Mouse (Mus musculus) midbrain, postnatal 0 days (tissue): ENCODE measurements around the gene Immt. TPM values are rescaled to one million over a fixed set of nuclear protein-coding genes. Genes with fewer than 3 reads are reported as not detected.

Experiments used
- ATAC-seq: fragments of 200-750 bp; cut with Nextera tagmentation; 2 replicates; pipeline ENCODE4 v1.8.0; 2017; ENCODE audit warnings: moderate number of reproducible peaks, mild to moderate bottlenecking, moderate TSS enrichment, moderate library complexity; ENCODE audit not compliant: low FRiP score
- DNase-seq: peaks from one replicate; pipeline ENCODE4 v3.0.0-alpha.2; 2015; ENCODE audit warnings: low spot score
- H3K27ac ChIP-seq: fragments of 300-500 bp; sonication (generic); 2 replicates; pipeline ENCODE4 v1.5.1; 2014; ENCODE audit warnings: low read depth, mild to moderate bottlenecking, low read length, mixed read lengths
- H3K27me3 ChIP-seq: fragments of 300-500 bp; sonication (generic); 2 replicates; pipeline ENCODE4 v1.6.1; 2014; ENCODE audit warnings: low read length, control low read depth, mixed read lengths; ENCODE audit not compliant: insufficient read depth
- H3K36me3 ChIP-seq: fragments of 300-500 bp; sonication (generic); 2 replicates; pipeline ENCODE4 v1.6.1; 2014; ENCODE audit warnings: low read length, control low read depth, mixed read lengths; ENCODE audit not compliant: insufficient read depth
- H3K4me1 ChIP-seq: fragments of 300-500 bp; sonication (generic); 2 replicates; pipeline ENCODE4 v1.6.1; 2014; ENCODE audit warnings: mild to moderate bottlenecking, control low read depth, antibody characterized with exemption, low read length, mixed read lengths; ENCODE audit not compliant: insufficient read depth
- H3K4me2 ChIP-seq: fragments of 300-500 bp; sonication (generic); 2 replicates; pipeline ENCODE4 v1.6.1; 2014; ENCODE audit warnings: low read depth, mild to moderate bottlenecking, low read length, mixed read lengths; ENCODE audit not compliant: poor library complexity, severe bottlenecking
- H3K4me3 ChIP-seq: fragments of 300-500 bp; sonication (generic); 2 replicates; pipeline ENCODE4 v1.5.1; 2014; ENCODE audit warnings: low read depth, mild to moderate bottlenecking, low read length, moderate library complexity
- H3K9ac ChIP-seq: fragments of 300-500 bp; sonication (generic); replicated peaks from 2 replicates; pipeline ENCODE4 v1.6.1; 2014; ENCODE audit warnings: mild to moderate bottlenecking, low read length, moderate library complexity, mixed read lengths; ENCODE audit not compliant: poor library complexity, severe bottlenecking
- H3K9me3 ChIP-seq: fragments of 300-500 bp; sonication (generic); 2 replicates; pipeline ENCODE4 v1.6.1; 2016; ENCODE audit warnings: low read length, control low read depth
- CTCF ChIP-seq: IDR thresholded peaks from 2 replicates; pipeline ENCODE4 v1.5.1; 2016; ENCODE audit warnings: antibody characterized with exemption, mild to moderate bottlenecking
- WGBS: fragments of 180-500 bp; shearing (Covaris S2); extraction: QIAGEN DNeasy Blood & Tissue Kit; methylation state at CpG from one replicate; pipeline ENCODE4 v1.1.7; 2014; 5-methylcytosine and 5-hydroxymethylcytosine counted together
- polyA plus RNA-seq: library from polyadenylated mRNA; unstranded; fragments of >200 nt; fragmentation: Nextera tagmentation; extraction: Ambion mirVana; gene quantifications from 2 replicates; pipeline ENCODE4 v1.2.1, GENCODE M21; 2015
- total RNA-seq: library from RNA; depleted of rRNA; stranded (reverse); fragments of >200 nt; gene quantifications from 2 replicates; pipeline ENCODE4 v1.2.3, GENCODE M21; 2014

Gene Immt
- total and polyA plus RNA-seq, 2 experiments from 2014 or later = 100 to 145 TPM

GRCm38 (mm10) chr6:71819764-71820292 is 11.3 kb upstream of the Immt start:
- TF ChIP-seq CTCF = no peak
- no peak for ATAC-seq
- WGBS = 74% methylated on average over 5 of the region's 5 CpGs

GRCm38 (mm10) chr6:71823085-71823484 is 8.0 kb upstream of the Immt start:
- Histone ChIP-seq H3K27ac (no peak overlapping the region), H3K9me3 (no peaks in the 10 kb centered on the region), H3K4me2 (peak overlapping the region; percentile 69), H3K36me3 (peaks cover 5% of the 10 kb centered on the region; the same call in 1 of the 2 replicates), H3K9ac (peak overlapping the region; percentile 61), H3K27me3 (no peaks in the 10 kb centered on the region; the same call in 1 of the 2 replicates), H3K4me1 (no peaks in the 10 kb centered on the region), H3K4me3 (peak overlapping the region; percentile 68)
- TF ChIP-seq CTCF = no peak
- 3% methylated on average over 7 of the region's 7 CpGs for WGBS
- ATAC-seq (peak; percentile 58), DNase-seq (no peak)

More at GRCm38 (mm10) chr6:71819764-71820292, 11.3 kb upstream of the Immt start:
- H3K9me3 ChIP-seq = no peaks in the 10 kb centered on the region
- no peak overlapping the region for H3K4me2 ChIP-seq
- no peak for DNase-seq
- H3K36me3 ChIP-seq = peaks cover 30% of the 10 kb centered on the region
- no peak overlapping the region for H3K4me3 ChIP-seq
- H3K9ac ChIP-seq = no peak overlapping the region
- H3K27ac ChIP-seq = no peak overlapping the region
- H3K4me1 ChIP-seq = no peaks in the 10 kb centered on the region
- H3K27me3 ChIP-seq = no peaks in the 10 kb centered on the region

GRCm38 (mm10) chr6:71823488-71823887 is 7.6 kb upstream of the Immt start:
- H3K36me3 ChIP-seq = 0 out of 2 replicates have a peak, but pooled peaks cover 1% of the 10 kb centered on the region

DNA sequence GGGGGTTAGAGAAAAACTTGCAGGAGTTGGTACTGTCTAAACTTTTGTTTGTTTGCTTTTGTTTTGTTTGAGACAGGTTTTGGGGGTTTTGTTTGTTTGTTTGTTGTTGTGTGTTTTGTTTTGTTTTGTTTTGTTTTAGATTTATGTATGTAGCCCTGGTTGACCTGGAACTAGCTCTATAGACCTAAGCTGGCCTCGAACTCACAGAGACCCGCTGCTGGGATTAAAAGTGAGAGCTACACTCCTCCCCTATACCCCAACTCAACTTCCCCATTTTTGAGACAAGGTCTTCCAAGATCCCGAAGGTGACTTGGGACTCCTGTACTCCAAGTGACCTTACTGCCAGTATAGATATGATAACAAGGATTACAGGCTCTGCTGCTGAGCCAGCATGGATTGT is 7.2 kb upstream of the Immt start:
- no peak for ATAC-seq

More at GRCm38 (mm10) chr6:71823488-71823887, 7.6 kb upstream of the Immt start:
- H3K4me2 ChIP-seq = peak overlapping the region; percentile 69
- ATAC-seq = peak; percentile 85
- H3K4me1 ChIP-seq = no peaks in the 10 kb centered on the region
- peak overlapping the region; percentile 61 for H3K9ac ChIP-seq
- no peaks in the 10 kb centered on the region for H3K9me3 ChIP-seq
- no peak for TF ChIP-seq CTCF
- WGBS = under 1% methylated on average over 19 of the region's 19 CpGs
- H3K27ac ChIP-seq = 0 out of 2 replicates have a peak overlapping the region, but pooled peaks have one; percentile 18
- peak; percentile 87 for DNase-seq
- H3K27me3 ChIP-seq = no peaks in the 10 kb centered on the region; the same call in 1 of the 2 replicates
- peak overlapping the region; percentile 68 for H3K4me3 ChIP-seq

DNA sequence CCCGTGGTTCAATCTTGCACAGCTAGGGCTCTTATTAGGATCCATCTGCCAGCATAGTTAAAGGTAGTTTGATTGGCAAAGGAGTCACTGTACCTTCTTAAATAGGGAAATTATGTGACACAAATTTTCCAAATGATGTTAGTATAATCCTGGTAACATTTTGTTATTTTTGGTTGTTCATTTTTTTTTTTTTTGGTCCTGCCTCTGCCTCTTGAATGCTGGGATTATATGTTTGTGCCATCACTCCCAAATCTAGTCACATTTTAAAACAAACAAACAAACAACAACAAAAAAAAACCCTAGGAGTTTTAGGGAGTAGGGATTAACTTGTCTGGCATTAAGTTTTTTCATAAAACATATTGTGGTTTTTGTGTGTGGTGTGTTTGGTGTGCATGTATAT is 4.3 kb upstream of the Immt start, which contains the start of gene Mrpl35:
Mrpl35 (minus strand) TSS at position 101 of the 400 bp plus-strand sequence.
- H3K27ac ChIP-seq = no peak within 1 kb of the TSS
- no peak within 1 kb of the TSS for H3K4me2 ChIP-seq
- 28% methylated on average over 1 of the region's 1 CpGs for WGBS
- TF ChIP-seq CTCF = no peak
- no peak within 1 kb of the TSS for H3K4me3 ChIP-seq
- no peak within 1 kb of the TSS for H3K9ac ChIP-seq
- no peaks in the 10 kb centered on the region for H3K9me3 ChIP-seq
- DNase-seq (no peak), ATAC-seq (no peak)
- no peaks in the 10 kb centered on the region; the same call in 1 of the 2 replicates for H3K27me3 ChIP-seq
- H3K36me3 ChIP-seq = no peaks in the 10 kb centered on the region
- H3K4me1 ChIP-seq = no peaks in the 10 kb centered on the region

More for the DNA sequence above, 7.2 kb upstream of the Immt start:
- TF ChIP-seq CTCF = no peak
- H3K9me3 ChIP-seq = no peaks in the 10 kb centered on the region
- H3K9ac ChIP-seq = 0 out of 2 replicates have a peak overlapping the region, but pooled peaks have one; percentile 61
- peak overlapping the region; percentile 69 for H3K4me2 ChIP-seq
- peak overlapping the region; percentile 68 for H3K4me3 ChIP-seq
- no peaks in the 10 kb centered on the region for H3K36me3 ChIP-seq
- no peak for DNase-seq
- no peaks in the 10 kb centered on the region for H3K4me1 ChIP-seq
- H3K27ac ChIP-seq = no peak overlapping the region
- 41% methylated on average over 3 of the region's 3 CpGs for WGBS
- no peaks in the 10 kb centered on the region; the same call in 1 of the 2 replicates for H3K27me3 ChIP-seq

DNA sequence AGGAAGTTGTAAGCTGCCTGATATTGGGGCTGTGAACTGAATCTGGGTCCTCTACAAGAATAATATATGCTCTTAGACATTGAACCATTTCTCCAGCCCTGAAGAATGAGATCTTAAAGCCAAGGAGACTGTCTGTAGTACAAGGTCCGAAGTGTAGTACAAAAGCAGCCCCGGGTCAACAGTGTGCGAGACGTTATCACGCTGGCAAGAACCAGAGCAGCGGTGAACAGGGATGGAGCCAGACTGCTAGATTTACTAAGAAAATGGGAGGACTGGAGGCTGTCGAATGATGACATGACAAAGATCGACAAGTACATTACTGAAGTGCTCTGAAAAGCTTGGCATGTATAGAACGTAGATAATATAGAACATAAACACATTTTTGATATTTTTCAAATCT is 1.4 kb upstream of the Immt start:
- WGBS = 87% methylated on average over 9 of the region's 9 CpGs
- no peak for TF ChIP-seq CTCF

More for the DNA sequence above, 1.4 kb upstream of the Immt start:
- DNase-seq = no peak
- no peak overlapping the region for H3K27ac ChIP-seq
- H3K36me3 ChIP-seq = no peaks in the 10 kb centered on the region
- H3K9me3 ChIP-seq = no peaks in the 10 kb centered on the region
- 0 out of 2 replicates have a peak, but pooled peaks cover 7% of the 10 kb centered on the region for H3K4me1 ChIP-seq
- H3K4me3 ChIP-seq = no peak overlapping the region
- H3K27me3 ChIP-seq = no peaks in the 10 kb centered on the region; the same call in 1 of the 2 replicates
- no peak overlapping the region for H3K9ac ChIP-seq
- ATAC-seq = no peak
- no peak overlapping the region for H3K4me2 ChIP-seq
